Mouse (Mus musculus) forebrain, embryonic 11.5 days (tissue): ENCODE measurements around the gene Gdf2. TPM values are rescaled to one million over a fixed set of nuclear protein-coding genes. Genes with fewer than 3 reads are reported as not detected.

Source experiments
- ATAC-seq: fragments of 200-750 bp; cut with Nextera tagmentation; replicated peaks from 2 replicates; pipeline ENCODE4 v1.8.0; 2017; ENCODE audit warnings: moderate TSS enrichment; ENCODE audit not compliant: low FRiP score
- DNase-seq: peaks from one replicate; pipeline ENCODE4 v3.0.0-alpha.2; 2017; ENCODE audit warnings: low spot score
- H3K27ac ChIP-seq: fragments of 300-500 bp; sonication (generic); 2 replicates; pipeline ENCODE4 v1.5.1; 2014; ENCODE audit warnings: low read depth, low read length
- H3K27me3 ChIP-seq: fragments of 300-500 bp; sonication (generic); 2 replicates; pipeline ENCODE4 v1.6.1; 2014; ENCODE audit warnings: mild to moderate bottlenecking, low read length, mixed read lengths; ENCODE audit not compliant: control insufficient read depth, insufficient read depth
- H3K36me3 ChIP-seq: fragments of 300-500 bp; sonication (generic); 2 replicates; pipeline ENCODE4 v1.6.1; 2014; ENCODE audit warnings: mild to moderate bottlenecking, low read length, moderate library complexity, mixed read lengths; ENCODE audit not compliant: control insufficient read depth, insufficient read depth
- H3K4me1 ChIP-seq: fragments of 300-500 bp; sonication (generic); replicated peaks from 2 replicates; pipeline ENCODE4 v1.6.1; 2014; ENCODE audit warnings: low read length, mixed read lengths; ENCODE audit not compliant: control insufficient read depth, insufficient read depth
- H3K4me2 ChIP-seq: fragments of 300-500 bp; sonication (generic); 2 replicates; pipeline ENCODE4 v1.6.1; 2014; ENCODE audit warnings: low read depth, mild to moderate bottlenecking, low read length, moderate library complexity, mixed read lengths; ENCODE audit not compliant: severe bottlenecking
- H3K4me3 ChIP-seq: fragments of 300-500 bp; sonication (generic); 2 replicates; pipeline ENCODE4 v1.5.1; 2014; ENCODE audit warnings: low read depth, low read length
- H3K9ac ChIP-seq: fragments of 300-500 bp; sonication (generic); 2 replicates; pipeline ENCODE4 v1.6.1; 2014; ENCODE audit warnings: low read length
- H3K9me3 ChIP-seq: fragments of 300-500 bp; sonication (generic); 2 replicates; pipeline ENCODE4 v1.6.1; 2016; ENCODE audit warnings: low read length, mixed read lengths; ENCODE audit not compliant: control insufficient read depth
- WGBS: fragments of 180-500 bp; shearing (Covaris S2); extraction: QIAGEN DNeasy Blood & Tissue Kit; methylation state at CpG from one replicate; pipeline ENCODE4 v1.1.7; 2014; 5-methylcytosine and 5-hydroxymethylcytosine counted together
- polyA plus RNA-seq: library from polyadenylated mRNA; unstranded; fragments of >200 nt; fragmentation: Nextera tagmentation; extraction: Ambion mirVana; gene quantifications from 2 replicates; pipeline ENCODE4 v1.2.1, GENCODE M21; 2014

Gene Gdf2
- polyA plus RNA-seq = not detected in 2 replicates

GRCm38 (mm10) chr14:33940739-33941138 is at the start of gene Gdf2:
Gdf2 (plus strand) TSS chr14:33941039.
- Histone ChIP-seq H3K9me3 (no peaks in the 10 kb centered on the region), H3K9ac (no peak within 1 kb of the TSS), H3K4me2 (no peak within 1 kb of the TSS), H3K27ac (no peak within 1 kb of the TSS), H3K4me3 (no peak within 1 kb of the TSS), H3K4me1 (no peaks in the 10 kb centered on the region), H3K27me3 (no peaks in the 10 kb centered on the region), H3K36me3 (no peaks in the 10 kb centered on the region)
- WGBS = 80% methylated on average over 8 of the region's 8 CpGs
- ATAC-seq (no peak), DNase-seq (no peak)

DNA sequence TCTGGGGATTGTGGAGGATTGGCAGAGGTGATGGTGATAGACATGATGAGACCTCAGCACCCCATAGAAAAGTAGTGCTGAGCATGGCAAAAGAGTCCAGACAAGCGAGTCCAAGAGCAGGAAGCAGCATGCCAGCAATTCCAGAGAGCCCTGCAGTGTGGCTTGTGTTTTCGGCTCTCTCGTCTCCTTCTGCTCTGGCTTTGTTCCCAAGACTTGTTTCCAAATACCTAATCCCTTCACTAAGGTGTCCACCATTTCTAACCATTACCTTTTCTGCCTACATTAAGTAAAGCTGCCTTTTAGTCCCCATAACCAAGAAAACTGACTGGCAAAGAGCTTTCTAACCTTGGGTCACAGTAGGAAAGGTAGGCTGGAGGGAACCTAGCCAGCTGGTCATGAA is 49.3 kb upstream of the Gdf2 start:
- H3K9ac ChIP-seq = no peak overlapping the region
- no peak overlapping the region for H3K27ac ChIP-seq
- no peaks in the 10 kb centered on the region for H3K36me3 ChIP-seq
- H3K27me3 ChIP-seq = no peaks in the 10 kb centered on the region
- H3K4me3 ChIP-seq = no peak overlapping the region
- DNase-seq = no peak
- H3K4me2 ChIP-seq = no peak overlapping the region
- H3K4me1 ChIP-seq = no peaks in the 10 kb centered on the region; the same call in 1 of the 2 replicates
- no peak for ATAC-seq
- no peaks in the 10 kb centered on the region for H3K9me3 ChIP-seq
- 85% methylated on average over 3 of the region's 3 CpGs for whole genome bisulfite sequencing

DNA sequence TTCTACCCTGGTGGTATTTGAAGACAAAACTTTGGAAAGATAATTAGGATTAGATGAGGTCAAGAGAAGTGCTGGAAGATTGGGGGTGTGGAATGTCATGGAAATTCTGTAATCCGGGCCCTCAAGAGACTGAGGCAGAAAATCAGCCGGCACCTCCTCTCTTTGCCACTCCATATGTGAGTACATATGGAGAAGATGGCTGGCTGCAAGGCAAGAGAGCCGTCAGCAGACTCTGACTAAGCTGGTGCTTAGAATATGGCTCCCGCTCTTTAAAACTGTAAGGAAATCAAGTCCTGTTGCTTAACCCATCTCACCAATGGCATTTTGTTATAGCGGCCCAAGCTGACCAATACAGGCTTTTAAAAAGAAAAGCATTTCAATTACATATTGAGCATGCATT is 45.1 kb upstream of the Gdf2 start:
- Histone ChIP-seq H3K4me1 (no peaks in the 10 kb centered on the region), H3K4me2 (no peak overlapping the region), H3K36me3 (no peaks in the 10 kb centered on the region), H3K27me3 (no peaks in the 10 kb centered on the region), H3K9ac (no peak overlapping the region), H3K4me3 (no peak overlapping the region), H3K9me3 (no peaks in the 10 kb centered on the region), H3K27ac (no peak overlapping the region)
- ATAC-seq = no peak
- 90% methylated on average over 5 of the region's 5 CpGs for WGBS
- no peak for DNase-seq

DNA sequence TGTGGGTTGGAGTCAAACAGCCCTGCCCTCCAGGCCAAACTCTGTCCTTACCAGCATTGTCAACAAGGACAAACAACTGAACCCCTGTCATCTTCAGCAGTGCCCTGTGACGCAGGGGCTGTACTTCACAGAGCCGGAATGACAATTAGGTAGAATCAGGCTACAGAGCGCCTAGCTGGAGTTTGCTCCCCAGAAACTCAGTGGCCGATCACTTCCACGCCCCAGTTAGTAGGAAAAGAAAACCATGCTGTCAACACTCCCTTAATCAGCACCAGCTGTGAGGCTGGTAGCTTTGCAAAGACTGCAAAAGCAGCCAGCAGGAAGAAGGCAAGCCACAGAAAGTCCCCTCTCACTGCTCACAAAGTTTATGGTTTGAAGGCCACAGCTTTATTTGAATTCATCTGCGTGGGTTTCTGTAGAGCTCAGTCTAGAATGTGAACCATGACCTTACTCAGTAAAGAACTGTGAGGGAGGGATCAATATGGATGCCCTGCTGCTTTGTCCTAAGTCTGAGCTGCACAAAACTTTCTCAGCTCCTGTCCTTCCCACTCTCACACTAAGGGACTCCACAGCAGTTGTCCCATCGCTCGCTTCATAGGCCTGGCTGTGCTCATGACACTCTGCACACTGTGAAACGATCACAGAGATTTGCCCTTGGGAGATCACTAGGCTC is 44.1 kb upstream of the Gdf2 start:
- Histone ChIP-seq H3K36me3 (no peaks in the 10 kb centered on the region), H3K27me3 (no peaks in the 10 kb centered on the region), H3K4me1 (no peaks in the 10 kb centered on the region), H3K9me3 (no peaks in the 10 kb centered on the region), H3K4me3 (no peak overlapping the region), H3K9ac (no peak overlapping the region), H3K27ac (no peak overlapping the region), H3K4me2 (no peak overlapping the region)
- no peak for DNase-seq
- 36% methylated on average over 9 of the region's 9 CpGs for WGBS
- ATAC-seq = no peak

GRCm38 (mm10) chr14:33902783-33903182 is 38.1 kb upstream of the Gdf2 start:
- H3K27me3 ChIP-seq = no peaks in the 10 kb centered on the region
- no peak for DNase-seq
- H3K4me2 ChIP-seq = no peak overlapping the region
- no peak overlapping the region for H3K27ac ChIP-seq
- no peaks in the 10 kb centered on the region for H3K36me3 ChIP-seq
- H3K4me1 ChIP-seq = no peaks in the 10 kb centered on the region
- H3K4me3 ChIP-seq = no peak overlapping the region
- WGBS = 89% methylated on average over 4 of the region's 4 CpGs
- no peaks in the 10 kb centered on the region for H3K9me3 ChIP-seq
- ATAC-seq = no peak
- no peak overlapping the region for H3K9ac ChIP-seq

GRCm38 (mm10) chr14:33903199-33903598 is 37.6 kb upstream of the Gdf2 start:
- ATAC-seq = no peak

GRCm38 (mm10) chr14:33904851-33905250 is 36.0 kb upstream of the Gdf2 start:
- Histone ChIP-seq H3K27me3 (no peaks in the 10 kb centered on the region), H3K9me3 (no peaks in the 10 kb centered on the region), H3K4me1 (no peaks in the 10 kb centered on the region), H3K4me2 (no peak overlapping the region), H3K36me3 (no peaks in the 10 kb centered on the region), H3K27ac (no peak overlapping the region), H3K4me3 (no peak overlapping the region), H3K9ac (no peak overlapping the region)
- DNase-seq = no peak
- no peak for ATAC-seq

More at GRCm38 (mm10) chr14:33903199-33903598, 37.6 kb upstream of the Gdf2 start:
- Histone ChIP-seq H3K9me3 (no peaks in the 10 kb centered on the region), H3K9ac (no peak overlapping the region), H3K4me1 (no peaks in the 10 kb centered on the region), H3K4me2 (no peak overlapping the region), H3K36me3 (no peaks in the 10 kb centered on the region), H3K27me3 (no peaks in the 10 kb centered on the region), H3K27ac (no peak overlapping the region), H3K4me3 (no peak overlapping the region)
- WGBS = 94% methylated on average over 1 of the region's 1 CpGs
- DNase-seq = no peak

- Histone ChIP-seq H3K4me3 (no peak overlapping the region), H3K4me1 (no peaks in the 10 kb centered on the region), H3K27me3 (no peaks in the 10 kb centered on the region), H3K36me3 (no peaks in the 10 kb centered on the region), H3K4me2 (no peak overlapping the region), H3K9me3 (no peaks in the 10 kb centered on the region), H3K9ac (no peak overlapping the region), H3K27ac (no peak overlapping the region)
- no peak for ATAC-seq
- WGBS = 38% methylated on average over 3 of the region's 3 CpGs
- peak; percentile 58 for DNase-seq
These were observed 27.1 kb upstream of the Gdf2 start for GRCm38 (mm10) chr14:33913727-33914126.

- Histone ChIP-seq H3K27me3 (no peaks in the 10 kb centered on the region), H3K9ac (no peak overlapping the region), H3K27ac (no peak overlapping the region), H3K4me2 (no peak overlapping the region), H3K4me3 (no peak overlapping the region), H3K9me3 (no peaks in the 10 kb centered on the region), H3K36me3 (no peaks in the 10 kb centered on the region), H3K4me1 (no peaks in the 10 kb centered on the region)
- 89% methylated on average over 9 of the region's 9 CpGs for WGBS
- DNase-seq = no peak
- ATAC-seq = no peak
These were observed 26.6 kb upstream of the Gdf2 start for GRCm38 (mm10) chr14:33914206-33914605.
